Mouse (Mus musculus): ENCODE results near the gene Hist1h2ab.
A peak's percentile ranks its signal among the peaks of the same experiment; 100 is the strongest.

Gene Hist1h2ab

DNA sequence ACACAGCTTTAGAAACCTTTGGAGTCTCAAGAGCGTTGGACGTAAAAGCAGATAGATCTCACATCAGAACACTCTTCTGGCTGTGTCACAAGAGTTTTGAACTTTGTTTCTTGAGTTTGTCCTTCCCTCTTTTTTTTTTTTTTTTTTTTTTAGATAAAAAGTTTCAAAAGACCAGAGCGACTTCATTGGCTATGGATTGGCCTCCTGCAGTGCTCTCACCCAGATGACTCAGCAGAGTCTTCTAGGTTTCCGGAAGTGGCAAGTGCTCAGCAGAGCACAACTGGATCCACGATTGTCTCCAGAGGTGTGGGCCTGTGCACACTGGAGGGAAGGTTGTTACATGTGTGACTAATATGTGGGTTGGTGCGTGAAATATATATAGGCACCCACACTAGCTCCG is 27.4 kb downstream of the Hist1h2ab start:
- no peak for DNase-seq (ENCODE audit: low read depth)

DNA sequence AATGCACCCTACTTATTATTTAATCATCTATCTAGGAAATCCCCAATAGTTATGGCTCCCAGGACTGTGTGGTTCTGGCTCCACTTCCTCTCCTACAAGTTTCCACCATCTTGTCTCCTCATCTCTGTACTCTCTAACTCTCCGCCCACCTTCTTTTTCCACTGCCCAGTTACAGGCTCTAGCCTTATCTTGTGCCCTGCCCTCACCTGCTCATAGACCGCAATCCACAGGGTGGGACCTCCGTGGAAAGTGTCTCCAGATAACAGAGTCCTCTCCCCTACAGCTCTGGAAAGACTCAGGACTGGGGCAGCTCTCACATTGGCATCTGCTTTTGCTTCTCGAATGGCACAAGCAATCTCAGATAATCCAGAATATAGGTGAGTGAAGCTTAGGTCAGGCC is 28.1 kb downstream of the Hist1h2ab start:
- DNase-seq (ENCODE audit: low read depth), result no peak

DNA sequence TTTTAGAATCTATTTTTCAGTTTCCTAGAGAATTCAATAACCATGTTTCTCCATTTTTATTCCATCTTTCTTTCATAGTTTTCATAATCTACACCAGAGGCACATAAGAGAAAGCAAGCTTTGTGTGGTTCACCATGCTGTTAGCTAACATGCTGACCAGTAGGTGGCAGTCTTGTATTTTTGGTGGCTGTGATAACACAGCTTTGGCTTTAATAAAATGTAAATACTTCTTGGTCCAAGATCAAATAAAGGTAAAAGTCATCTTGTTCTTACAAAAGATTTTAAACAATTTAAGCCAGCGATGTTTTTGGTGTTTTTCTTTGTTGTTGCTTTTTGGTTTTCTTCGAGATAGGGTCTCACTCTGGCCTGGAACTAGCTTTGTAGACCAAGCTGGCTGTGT is 41.6 kb downstream of the Hist1h2ab start:
- DNase-seq (ENCODE audit: low read depth), result peak; percentile 80

DNA sequence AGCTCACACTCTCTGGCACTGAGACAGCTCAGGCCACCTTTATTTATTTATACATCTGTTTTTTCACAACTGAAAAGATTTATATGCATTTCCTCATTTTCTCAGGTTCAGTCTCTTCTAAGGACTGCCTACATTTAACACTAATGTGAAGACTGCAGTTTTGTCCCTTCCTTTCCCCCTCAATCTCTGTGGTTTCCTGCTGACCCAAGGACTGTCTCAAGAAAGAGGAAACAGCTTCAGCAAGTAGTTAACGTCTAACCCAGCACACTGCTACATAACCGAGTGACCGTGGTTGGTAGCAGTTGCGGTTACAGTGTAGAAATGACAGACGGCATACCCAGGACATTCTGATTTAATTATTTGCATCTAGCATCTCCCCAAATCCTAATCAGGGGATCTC is 48.5 kb downstream of the Hist1h2ab start:
- no peak for DNase-seq (ENCODE audit: low read depth)

Data from NIH3T3 (cell line).